Mouse (Mus musculus) megakaryocyte, embryonic 14.5 days (primary cell): Measurements from ENCODE around the gene Agbl1. TPM values are rescaled to one million over a fixed set of nuclear protein-coding genes. Genes with fewer than 3 reads are reported as not detected.

ENCODE experiments used
- H3K27me3 ChIP-seq: replicated peaks from 2 replicates; pipeline ENCODE3; 2012; ENCODE audit warnings: inconsistent platforms
- H3K36me3 ChIP-seq: replicated peaks from 2 replicates; pipeline ENCODE3; 2012; ENCODE audit warnings: low read length, inconsistent platforms, mixed read lengths
- H3K4me1 ChIP-seq: 2 replicates; pipeline ENCODE4 v1.6.1; 2012; ENCODE audit warnings: inconsistent platforms
- H3K4me3 ChIP-seq: replicated peaks from 2 replicates; pipeline ENCODE3; 2012; ENCODE audit warnings: moderate library complexity, mild to moderate bottlenecking, inconsistent platforms
- H3K9me3 ChIP-seq: 2 replicates; pipeline ENCODE4 v1.6.1; 2012; ENCODE audit warnings: inconsistent platforms
- FLI1 ChIP-seq: IDR thresholded peaks from 2 replicates; pipeline ENCODE4 v1.6.1; 2012; ENCODE audit warnings: low read length, inconsistent platforms, mixed read lengths
- GATA1 ChIP-seq: IDR thresholded peaks from 3 replicates; pipeline ENCODE4 v1.6.1; 2012; ENCODE audit warnings: mixed read lengths, low read length, inconsistent platforms, borderline replicate concordance
- polyA plus RNA-seq: library from polyadenylated mRNA; stranded (reverse); fragments of >175 nt; gene quantifications from 2 replicates; pipeline ENCODE4 v1.2.3, GENCODE M21; 2012; ENCODE audit warnings: low replicate concordance; ENCODE audit not compliant: insufficient read depth

Agbl1 gene
- polyA plus RNA-seq, 1 experiment, result not detected

- no peaks in the 10 kb centered on the region for H3K9me3 ChIP-seq
- no peaks in the 10 kb centered on the region for H3K4me1 ChIP-seq
- TF ChIP-seq FLI1 (no peak), GATA1 (no peak)
- H3K36me3 ChIP-seq, result no peaks in the 10 kb centered on the region
- H3K27me3 ChIP-seq, result no peaks in the 10 kb centered on the region
- no peak overlapping the region for H3K4me3 ChIP-seq
Observed at GRCm38 (mm10) chr7:77029019-77029418, 799.3 kb downstream of the Agbl1 start.

- Histone ChIP-seq H3K4me3 (no peak overlapping the region), H3K36me3 (no peaks in the 10 kb centered on the region), H3K27me3 (no peaks in the 10 kb centered on the region), H3K9me3 (no peaks in the 10 kb centered on the region), H3K4me1 (no peaks in the 10 kb centered on the region)
- no peak for TF ChIP-seq FLI1
- TF ChIP-seq GATA1, result no peak
Observed at GRCm38 (mm10) chr7:77076033-77076432, 846.3 kb downstream of the Agbl1 start.

- Histone ChIP-seq H3K4me3 (no peak overlapping the region), H3K27me3 (no peaks in the 10 kb centered on the region), H3K4me1 (no peaks in the 10 kb centered on the region), H3K36me3 (no peaks in the 10 kb centered on the region), H3K9me3 (no peaks in the 10 kb centered on the region)
- no peak for TF ChIP-seq GATA1
- TF ChIP-seq FLI1, result no peak
Observed at GRCm38 (mm10) chr7:77087266-77087665, 857.6 kb downstream of the Agbl1 start.

- Histone ChIP-seq H3K9me3 (no peaks in the 10 kb centered on the region), H3K27me3 (no peaks in the 10 kb centered on the region), H3K36me3 (no peaks in the 10 kb centered on the region), H3K4me3 (peak overlapping the region; percentile 62), H3K4me1 (peaks cover 16% of the 10 kb centered on the region)
- TF ChIP-seq FLI1 (no peak), GATA1 (no peak)
Observed at GRCm38 (mm10) chr7:77095153-77095552, 865.5 kb downstream of the Agbl1 start.

- H3K4me1 ChIP-seq, result no peaks in the 10 kb centered on the region
- no peaks in the 10 kb centered on the region for H3K9me3 ChIP-seq
- H3K4me3 ChIP-seq, result no peak overlapping the region
- TF ChIP-seq GATA1, result no peak
- TF ChIP-seq FLI1, result no peak
- no peaks in the 10 kb centered on the region for H3K27me3 ChIP-seq
- H3K36me3 ChIP-seq, result no peaks in the 10 kb centered on the region
Observed at GRCm38 (mm10) chr7:77114021-77114420, 884.3 kb downstream of the Agbl1 start.

GRCm38 (mm10) chr7:77129045-77129444 lies 899.4 kb downstream of the Agbl1 start:
- no peaks in the 10 kb centered on the region for H3K9me3 ChIP-seq
- TF ChIP-seq GATA1 (no peak), FLI1 (no peak)
- no peaks in the 10 kb centered on the region for H3K36me3 ChIP-seq
- H3K4me1 ChIP-seq, result peaks cover 18% of the 10 kb centered on the region
- H3K4me3 ChIP-seq, result no peak overlapping the region
- H3K27me3 ChIP-seq, result no peaks in the 10 kb centered on the region

- Histone ChIP-seq H3K27me3 (no peaks in the 10 kb centered on the region), H3K4me1 (peaks cover 18% of the 10 kb centered on the region), H3K4me3 (no peak overlapping the region), H3K9me3 (no peaks in the 10 kb centered on the region), H3K36me3 (no peaks in the 10 kb centered on the region)
- TF ChIP-seq GATA1 (no peak), FLI1 (no peak)
Observed at GRCm38 (mm10) chr7:77131950-77132349, 902.3 kb downstream of the Agbl1 start.

GRCm38 (mm10) chr7:77132615-77133420 lies 903.1 kb downstream of the Agbl1 start:
- no peaks in the 10 kb centered on the region for H3K27me3 ChIP-seq
- peak overlapping the region; percentile 86 for H3K4me3 ChIP-seq
- TF ChIP-seq FLI1, result no peak
- TF ChIP-seq GATA1, result no peak
- no peaks in the 10 kb centered on the region for H3K36me3 ChIP-seq
- H3K9me3 ChIP-seq, result no peaks in the 10 kb centered on the region
- H3K4me1 ChIP-seq, result peaks cover 18% of the 10 kb centered on the region

GRCm38 (mm10) chr7:77134860-77135259 lies 905.2 kb downstream of the Agbl1 start:
- no peak overlapping the region for H3K4me3 ChIP-seq
- H3K9me3 ChIP-seq, result no peaks in the 10 kb centered on the region
- no peaks in the 10 kb centered on the region for H3K27me3 ChIP-seq
- H3K4me1 ChIP-seq, result peaks cover 18% of the 10 kb centered on the region
- no peak for TF ChIP-seq FLI1
- TF ChIP-seq GATA1, result no peak
- H3K36me3 ChIP-seq, result no peaks in the 10 kb centered on the region

- H3K27me3 ChIP-seq, result no peaks in the 10 kb centered on the region
- no peaks in the 10 kb centered on the region for H3K9me3 ChIP-seq
Observed at GRCm38 (mm10) chr7:77138707-77139106, 909.0 kb downstream of the Agbl1 start.

GRCm38 (mm10) chr7:77147527-77147926 lies 917.8 kb downstream of the Agbl1 start:
- H3K4me1 ChIP-seq, result no peaks in the 10 kb centered on the region
- H3K4me3 ChIP-seq, result no peak overlapping the region
- H3K36me3 ChIP-seq, result no peaks in the 10 kb centered on the region
- no peaks in the 10 kb centered on the region for H3K9me3 ChIP-seq
- no peaks in the 10 kb centered on the region for H3K27me3 ChIP-seq
- TF ChIP-seq GATA1, result no peak
- TF ChIP-seq FLI1, result no peak

More at GRCm38 (mm10) chr7:77138707-77139106, 909.0 kb downstream of the Agbl1 start:
- Histone ChIP-seq H3K4me1 (no peaks in the 10 kb centered on the region), H3K36me3 (no peaks in the 10 kb centered on the region), H3K4me3 (no peak overlapping the region)
- TF ChIP-seq GATA1, result no peak
- no peak for TF ChIP-seq FLI1
